Comparison of ENCODE assay signal across 11 mouse cellular contexts in the genomic region with DNA sequence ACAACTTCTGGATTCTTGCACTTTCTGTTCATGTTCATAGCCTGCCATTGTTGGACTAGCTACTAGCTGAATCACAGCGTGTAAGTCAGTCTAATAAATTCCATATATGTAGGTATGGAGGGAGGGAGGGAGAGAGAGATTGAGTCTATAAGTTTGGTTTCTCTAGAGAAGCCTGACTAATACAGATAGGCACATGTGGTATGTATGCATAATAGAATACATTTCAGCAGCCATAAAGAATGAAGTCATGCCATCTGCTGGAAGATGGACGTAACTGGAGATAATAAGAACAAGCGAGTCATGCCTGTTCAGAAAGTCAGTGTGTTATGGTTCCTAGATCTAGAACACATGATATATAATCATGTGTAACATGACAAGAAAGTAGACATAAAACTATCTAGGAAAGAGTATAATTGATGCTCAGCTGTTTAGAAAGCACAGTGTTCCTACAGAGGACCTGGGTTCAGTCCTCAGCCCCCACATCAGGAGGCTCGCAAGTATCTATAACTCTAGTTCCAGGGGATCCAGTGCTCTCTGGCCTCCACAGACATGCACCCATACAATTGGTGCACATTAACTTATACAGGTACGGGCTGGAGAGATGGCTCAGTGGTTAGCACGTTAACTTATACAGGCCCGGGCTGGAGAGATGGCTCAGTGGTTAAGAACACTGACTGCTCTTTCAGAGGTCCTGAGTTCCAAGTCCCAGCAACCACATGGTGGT.
A peak's percentile ranks its signal among the peaks of the same experiment; 100 is the strongest.
DNase-seq lines count a peak whose midpoint lies in the region; ATAC-seq lines count a peak whose summit lies in the region.
"Had no signal": no experiment of that assay in that cellular context is flagged by ENCODE, and none has a peak within 500 bp of the region (broad histone marks: within the 10 kb centered on the region; RNA-seq: fewer than 3 reads in every experiment).

No protein-coding gene starts in this region.

- no peak overlapping the region for H3K4me3 ChIP-seq in neural tube, embryonic 14.5 days (ENCODE audit: low read depth, low read length)
- no peak overlapping the region for H3K4me3 ChIP-seq in forebrain, embryonic 16.5 days (replicated peaks; ENCODE audit: low read length)
- no peak overlapping the region for H3K4me3 ChIP-seq in kidney, embryonic 14.5 days (ENCODE audit: low read length)

- no peak overlapping the region for H3K9ac ChIP-seq in neural tube, embryonic 14.5 days (replicated peaks; ENCODE audit: low read depth, low read length)
- H3K9ac ChIP-seq in forebrain, embryonic 16.5 days (replicated peaks; ENCODE audit: low read depth, low read length) = no peak overlapping the region
- H3K9ac ChIP-seq in kidney, embryonic 14.5 days (ENCODE audit: low read depth, low read length) = no peak overlapping the region

- H3K4me1 ChIP-seq in neural tube, embryonic 14.5 days (ENCODE audit: control insufficient read depth, insufficient read depth, low read length) = no peaks in the 10 kb centered on the region
- H3K4me1 ChIP-seq in forebrain, embryonic 16.5 days (replicated peaks; ENCODE audit: control insufficient read depth, insufficient read depth, low read length) = no peaks in the 10 kb centered on the region
- no peaks in the 10 kb centered on the region for H3K4me1 ChIP-seq in kidney, embryonic 14.5 days (ENCODE audit: control insufficient read depth, insufficient read depth, low read length)

- no peaks in the 10 kb centered on the region for H3K36me3 ChIP-seq in neural tube, embryonic 14.5 days (ENCODE audit: control insufficient read depth, insufficient read depth, low read length)
- no peaks in the 10 kb centered on the region for H3K36me3 ChIP-seq in forebrain, embryonic 16.5 days (ENCODE audit: control insufficient read depth, insufficient read depth)
- no peaks in the 10 kb centered on the region for H3K36me3 ChIP-seq in kidney, embryonic 14.5 days (ENCODE audit: control insufficient read depth, insufficient read depth, low read length)

- H3K4me2 ChIP-seq in neural tube, embryonic 14.5 days (ENCODE audit: low read depth, low read length) = no peak overlapping the region
- H3K4me2 ChIP-seq in forebrain, embryonic 16.5 days (ENCODE audit: low read length) = no peak overlapping the region
- H3K4me2 ChIP-seq in kidney, embryonic 14.5 days (replicated peaks; ENCODE audit: low read depth, low read length) = no peak overlapping the region

- H3K27ac ChIP-seq in neural tube, embryonic 14.5 days (ENCODE audit: low read depth, low read length) = no peak overlapping the region
- H3K27ac ChIP-seq in forebrain, embryonic 16.5 days (ENCODE audit: low read length) = no peak overlapping the region
- H3K27ac ChIP-seq in kidney, embryonic 14.5 days (ENCODE audit: low read depth, low read length) = no peak overlapping the region

- WGBS in neural tube, embryonic 14.5 days = 87% methylated on average over 7 of the region's 7 CpGs
- WGBS in forebrain, embryonic 16.5 days = 87% methylated on average over 7 of the region's 7 CpGs
- 86% methylated on average over 7 of the region's 7 CpGs for WGBS in kidney, embryonic 14.5 days

- ATAC-seq in frontal cortex, adult (ENCODE audit: low TSS enrichment) = peak; percentile 99
- peak; percentile 49; the same call in 1 of the 2 replicates for ATAC-seq in neural tube, embryonic 14.5 days (ENCODE audit: low read depth)
- peak; percentile 87 for ATAC-seq in forebrain, embryonic 16.5 days
- ATAC-seq in neutrophil, adult 5-6 weeks (ENCODE audit: extremely low read depth, insufficient number of reproducible peaks, low FRiP score, poor library complexity, severe bottlenecking) = peak; percentile 44; the same call in 1 of the 2 replicates
- ATAC-seq in kidney, embryonic 14.5 days (ENCODE audit: low FRiP score, low TSS enrichment) = no peak

- H3K27me3 ChIP-seq in neural tube, embryonic 14.5 days (ENCODE audit: control insufficient read depth, insufficient read depth, low read length) = no peaks in the 10 kb centered on the region
- H3K27me3 ChIP-seq in forebrain, embryonic 16.5 days (replicated peaks; ENCODE audit: control insufficient read depth, insufficient read depth, low read length) = no peaks in the 10 kb centered on the region
- no peaks in the 10 kb centered on the region for H3K27me3 ChIP-seq in kidney, embryonic 14.5 days (ENCODE audit: control insufficient read depth, insufficient read depth, low read length)

- no peaks in the 10 kb centered on the region for H3K9me3 ChIP-seq in neural tube, embryonic 14.5 days (ENCODE audit: control insufficient read depth, low read length)
- no peaks in the 10 kb centered on the region for H3K9me3 ChIP-seq in forebrain, embryonic 16.5 days (ENCODE audit: control insufficient read depth, low read length)
- no peaks in the 10 kb centered on the region for H3K9me3 ChIP-seq in kidney, embryonic 14.5 days (ENCODE audit: control insufficient read depth, low read length)

- no peak for DNase-seq in frontal cortex, postnatal 10 days (ENCODE audit: low spot score in 2 of 2)
- no peak for DNase-seq in neural tube, embryonic 10.5 days (ENCODE audit: extremely low spot score, low spot score)
- DNase-seq in spleen, postnatal 10 days (ENCODE audit: low spot score in 2 of 2) = no peak
- DNase-seq: cerebellum, adult 11 months; kidney, postnatal 36 days; lung, postnatal 36 days had no signal
